In genomic region chr13:49024763-49025162, GRCm38 (mm10) we compare ENCODE assay signal across 12 mouse cellular contexts. TPM values are rescaled to one million over a fixed set of nuclear protein-coding genes. Genes with fewer than 3 reads are reported as not detected.
DNase-seq lines count a peak whose midpoint lies in the region; ATAC-seq and TF ChIP-seq lines count a peak whose summit lies in the region.
"Had no signal": no experiment of that assay in that cellular context is flagged by ENCODE, and none has a peak within 500 bp of the region (broad histone marks: within the 10 kb centered on the region; RNA-seq: fewer than 3 reads in every experiment).

No protein-coding gene starts in this region.

- 10% methylated on average over 12 of the region's 12 CpGs for WGBS in kidney, embryonic 15.5 days
- 5% methylated on average over 11 of the region's 12 CpGs for WGBS in limb, embryonic 13.5 days
- 11% methylated on average over 11 of the region's 12 CpGs for WGBS in stomach, postnatal 0 days

- H3K4me3 ChIP-seq in kidney, embryonic 15.5 days (replicated peaks) = no peak overlapping the region
- no peak overlapping the region for H3K4me3 ChIP-seq in limb, embryonic 13.5 days
- H3K4me3 ChIP-seq in stomach, postnatal 0 days (ENCODE audit: low read depth, low read length) = no peak overlapping the region
- H3K4me3 ChIP-seq: forebrain, embryonic 12.5 days had no signal

- H3K27me3 ChIP-seq in kidney, embryonic 15.5 days = no peaks in the 10 kb centered on the region
- H3K27me3 ChIP-seq in limb, embryonic 13.5 days = no peaks in the 10 kb centered on the region
- no peaks in the 10 kb centered on the region for H3K27me3 ChIP-seq in stomach, postnatal 0 days (ENCODE audit: control insufficient read depth, insufficient read depth, low read length)
- H3K27me3 ChIP-seq: forebrain, embryonic 12.5 days had no signal

- H3K4me1 ChIP-seq in kidney, embryonic 15.5 days = peaks cover 10% of the 10 kb centered on the region
- H3K4me1 ChIP-seq in limb, embryonic 13.5 days = peaks cover 15% of the 10 kb centered on the region
- peaks cover 3% of the 10 kb centered on the region; the same call in 1 of the 2 replicates for H3K4me1 ChIP-seq in stomach, postnatal 0 days (replicated peaks; ENCODE audit: control insufficient read depth, insufficient read depth)

- no peaks in the 10 kb centered on the region for H3K36me3 ChIP-seq in kidney, embryonic 15.5 days
- no peaks in the 10 kb centered on the region for H3K36me3 ChIP-seq in limb, embryonic 13.5 days
- no peaks in the 10 kb centered on the region for H3K36me3 ChIP-seq in stomach, postnatal 0 days (ENCODE audit: control insufficient read depth, insufficient read depth, low read length)
- H3K36me3 ChIP-seq: forebrain, embryonic 12.5 days had no signal

- no peak overlapping the region for H3K27ac ChIP-seq in kidney, embryonic 15.5 days
- H3K27ac ChIP-seq in limb, embryonic 13.5 days = no peak overlapping the region
- no peak overlapping the region for H3K27ac ChIP-seq in stomach, postnatal 0 days (replicated peaks)
- H3K27ac ChIP-seq: forebrain, embryonic 12.5 days had no signal

- no peak overlapping the region for H3K9ac ChIP-seq in kidney, embryonic 15.5 days
- no peak overlapping the region for H3K9ac ChIP-seq in limb, embryonic 13.5 days
- no peak overlapping the region for H3K9ac ChIP-seq in stomach, postnatal 0 days (ENCODE audit: low read length)
- H3K9ac ChIP-seq: forebrain, embryonic 12.5 days had no signal

- TF ChIP-seq EP300 in stomach, postnatal 0 days (optimal IDR thresholded peaks at IDR 0.05) = no peak

- ATAC-seq in kidney, embryonic 15.5 days (replicated peaks; ENCODE audit: low FRiP score) = 0 out of 2 replicates have a peak, but pooled peaks have one; percentile 17
- ATAC-seq in limb, embryonic 13.5 days (ENCODE audit: low FRiP score, low read depth) = no peak
- peak; percentile 43; the same call in 1 of the 2 replicates for ATAC-seq in stomach, postnatal 0 days (ENCODE audit: low FRiP score, low TSS enrichment)

- DNase-seq in kidney, postnatal 4 days = no peak
- peak; percentile 18 for DNase-seq in thymus, postnatal 14 days
- no peak for DNase-seq in thymus, postnatal 0 days (ENCODE audit: low spot score)
- DNase-seq in stomach, postnatal 0 days (ENCODE audit: low spot score) = peak; percentile 42
- DNase-seq in layer of hippocampus, adult 9-10 months (ENCODE audit: low spot score) = no peak
- DNase-seq in embryo, embryonic 9.5 days (ENCODE audit: extremely low spot score) = no peak
- DNase-seq: cerebellum, adult 11-12 months; embryo, embryonic 11 days; lung, postnatal 14 days had no signal

- H3K4me2 ChIP-seq in kidney, embryonic 15.5 days = 0 out of 2 replicates have a peak overlapping the region, but pooled peaks have one; percentile 18
- 0 out of 2 replicates have a peak overlapping the region, but pooled peaks have one; percentile 14 for H3K4me2 ChIP-seq in limb, embryonic 13.5 days (replicated peaks)
- H3K4me2 ChIP-seq in stomach, postnatal 0 days (replicated peaks; ENCODE audit: low read depth) = peak overlapping the region; percentile 31; the same call in 1 of the 2 replicates
- H3K4me2 ChIP-seq: forebrain, embryonic 12.5 days had no signal

- TF ChIP-seq CTCF in stomach, postnatal 0 days (IDR thresholded peaks at IDR 0.05; ENCODE audit: low read depth) = no peak

- H3K9me3 ChIP-seq in kidney, embryonic 15.5 days (replicated peaks) = no peaks in the 10 kb centered on the region
- H3K9me3 ChIP-seq in limb, embryonic 13.5 days = no peaks in the 10 kb centered on the region
- H3K9me3 ChIP-seq in stomach, postnatal 0 days (ENCODE audit: control insufficient read depth, low read length) = no peaks in the 10 kb centered on the region
- H3K9me3 ChIP-seq: forebrain, embryonic 12.5 days had no signal

RNA-seq across cellular contexts. Expression of gene Fam120a, which starts 56.9 kb away (rescaled TPM):
- 24.4 and 25.5 TPM in 2 replicates for polyA plus RNA-seq in kidney, embryonic 15.5 days (2015; fragmentation: Nextera tagmentation; extraction: Ambion mirVana)
- 26.2 and 28.3 TPM in 2 replicates for polyA plus RNA-seq in thymus, postnatal 0 days (2015; fragmentation: Nextera tagmentation; extraction: Ambion mirVana)
- 21.4 and 22.0 TPM in 2 replicates for polyA plus RNA-seq in limb, embryonic 13.5 days (2015; fragmentation: Nextera tagmentation; extraction: Ambion mirVana)
- polyA plus RNA-seq in stomach, postnatal 0 days (2015; fragmentation: Nextera tagmentation; extraction: Ambion mirVana) = 18.1 and 18.7 TPM in 2 replicates

Comparison
In these comparisons a context has a peak if more than half of its experiments do, and no peak if none do; other contexts are left out.
1. DNase-seq: peak in thymus, postnatal 14 days (single experiment) and stomach, postnatal 0 days (single experiment); none in kidney, postnatal 4 days (0 of 2), thymus, postnatal 0 days (single experiment), layer of hippocampus, adult 9-10 months (single experiment) and embryo, embryonic 9.5 days (single experiment).
2. Peak in every context shown above with its lines, with median percentiles within 50 percentile points of each other: H3K4me2 ChIP-seq.